Mouse (Mus musculus): ENCODE measurements around the gene Gm16506. TPM values are rescaled to one million over a fixed set of nuclear protein-coding genes. Genes with fewer than 3 reads are reported as not detected.
"Not testable (repeated sequence)": the region's sequence is repeated elsewhere in the genome, so short reads cannot be mapped to it uniquely, and the experiment has no call there.

Gene Gm16506
- total RNA-seq (2014; rRNA removed): not detected in 2 replicates
- not detected in 2 replicates for polyA plus RNA-seq (2012; rRNA removed)

- 87% methylated on average over 3 of the region's 3 CpGs for WGBS
Measured at GRCm38 (mm10) chr14:43727385-43727784, at the start of gene Gm16506. TSS of gene Gm16506 (minus strand) at chr14:43727485.

GRCm38 (mm10) chr14:43747566-43747965 is 20.3 kb upstream of the Gm16506 start, which contains the start of gene Gm6526:
TSS of gene Gm6526 (plus strand) at chr14:43747866.
- DNase-seq (ENCODE audit: extremely low read depth, low read depth, low spot score); H3K79me2 ChIP-seq (ENCODE audit: control insufficient read depth, insufficient read depth, low read length); H3K4me3 ChIP-seq (ENCODE audit: insufficient read depth, low read depth, low read length); H3K36me3 ChIP-seq (ENCODE audit: control insufficient read depth, insufficient read depth, low read length); H3K27me3 ChIP-seq (ENCODE audit: control insufficient read depth, insufficient read depth, low read length); H3K9ac ChIP-seq (ENCODE audit: low read depth, low read length); H3K4me1 ChIP-seq (ENCODE audit: control insufficient read depth, insufficient read depth, low read length); H3K27ac ChIP-seq (replicated peaks; ENCODE audit: insufficient read depth, low read depth, low read length): not testable (repeated sequence)
- WGBS: 78% methylated on average over 4 of the region's 4 CpGs

More at GRCm38 (mm10) chr14:43727385-43727784, at the start of gene Gm16506:
- H3K9ac ChIP-seq (ENCODE audit: low read depth, low read length); H3K4me1 ChIP-seq (ENCODE audit: control insufficient read depth, insufficient read depth, low read length); H3K4me3 ChIP-seq (ENCODE audit: insufficient read depth, low read depth, low read length); DNase-seq (ENCODE audit: extremely low read depth, low read depth, low spot score); H3K27me3 ChIP-seq (ENCODE audit: control insufficient read depth, insufficient read depth, low read length); H3K79me2 ChIP-seq (ENCODE audit: control insufficient read depth, insufficient read depth, low read length); H3K27ac ChIP-seq (replicated peaks; ENCODE audit: insufficient read depth, low read depth, low read length); H3K36me3 ChIP-seq (ENCODE audit: control insufficient read depth, insufficient read depth, low read length): not testable (repeated sequence)

- H3K9ac ChIP-seq (ENCODE audit: low read depth, low read length); H3K27ac ChIP-seq (replicated peaks; ENCODE audit: insufficient read depth, low read depth, low read length); H3K36me3 ChIP-seq (ENCODE audit: control insufficient read depth, insufficient read depth, low read length); H3K79me2 ChIP-seq (ENCODE audit: control insufficient read depth, insufficient read depth, low read length); DNase-seq (ENCODE audit: extremely low read depth, low read depth, low spot score); H3K4me3 ChIP-seq (ENCODE audit: insufficient read depth, low read depth, low read length); H3K4me1 ChIP-seq (ENCODE audit: control insufficient read depth, insufficient read depth, low read length); H3K27me3 ChIP-seq (ENCODE audit: control insufficient read depth, insufficient read depth, low read length): not testable (repeated sequence)
- 86% methylated on average over 4 of the region's 4 CpGs for WGBS
Measured at GRCm38 (mm10) chr14:43697621-43698020, 29.7 kb downstream of the Gm16506 start, which contains the start of gene Gm7324. TSS of gene Gm7324 (plus strand) at chr14:43697828.

GRCm38 (mm10) chr14:43677099-43677498 is 50.2 kb downstream of the Gm16506 start, which contains the start of gene Gm8165:
TSS of gene Gm8165 (minus strand) at chr14:43677199.
- H3K4me3 ChIP-seq (ENCODE audit: insufficient read depth, low read depth, low read length); H3K4me1 ChIP-seq (ENCODE audit: control insufficient read depth, insufficient read depth, low read length); H3K79me2 ChIP-seq (ENCODE audit: control insufficient read depth, insufficient read depth, low read length); H3K9ac ChIP-seq (ENCODE audit: low read depth, low read length); H3K27me3 ChIP-seq (ENCODE audit: control insufficient read depth, insufficient read depth, low read length); DNase-seq (ENCODE audit: extremely low read depth, low read depth, low spot score); H3K27ac ChIP-seq (replicated peaks; ENCODE audit: insufficient read depth, low read depth, low read length); H3K36me3 ChIP-seq (ENCODE audit: control insufficient read depth, insufficient read depth, low read length): not testable (repeated sequence)
- WGBS: 70% methylated on average over 1 of the region's 2 CpGs

Other genes starting within 250 kb of the Gm16506 start
- gene Gm5799, start 183.9 kb downstream of the Gm16506 start, total RNA-seq (2014; rRNA removed): not detected in 2 replicates
- not detected in 2 replicates for gene Gm5799, start 183.9 kb downstream of the Gm16506 start, polyA plus RNA-seq (2012; rRNA removed)
- gene Gm17654, start 148.3 kb downstream of the Gm16506 start, total RNA-seq (2014; rRNA removed): not detected in 2 replicates
- not detected in 2 replicates for gene Gm17654, start 148.3 kb downstream of the Gm16506 start, polyA plus RNA-seq (2012; rRNA removed)
- not detected in 2 replicates for gene Gm10375, start 119.5 kb downstream of the Gm16506 start, total RNA-seq (2014; rRNA removed)
- not detected in 2 replicates for gene Gm10375, start 119.5 kb downstream of the Gm16506 start, polyA plus RNA-seq (2012; rRNA removed)
- gene Gm8165, start 50.3 kb downstream of the Gm16506 start, total RNA-seq (2014; rRNA removed): not detected in 2 replicates
- gene Gm8165, start 50.3 kb downstream of the Gm16506 start, polyA plus RNA-seq (2012; rRNA removed): not detected in 2 replicates
- gene Gm7324, start 29.7 kb downstream of the Gm16506 start, total RNA-seq (2014; rRNA removed): 0.09 and 0.13 TPM in 2 replicates
- not detected in 2 replicates for gene Gm7324, start 29.7 kb downstream of the Gm16506 start, polyA plus RNA-seq (2012; rRNA removed)
- gene Gm6526, start 20.4 kb upstream of the Gm16506 start, total RNA-seq (2014; rRNA removed): not detected in 2 replicates
- not detected in 2 replicates for gene Gm6526, start 20.4 kb upstream of the Gm16506 start, polyA plus RNA-seq (2012; rRNA removed)
- gene Gm8180, start 57.3 kb upstream of the Gm16506 start, total RNA-seq (2014; rRNA removed): not detected in 2 replicates
- gene Gm8180, start 57.3 kb upstream of the Gm16506 start, polyA plus RNA-seq (2012; rRNA removed): not detected in 2 replicates
- gene Ear1, start 148.0 kb upstream of the Gm16506 start, total RNA-seq (2014; rRNA removed): not detected in 2 replicates
- gene Ear1, start 148.0 kb upstream of the Gm16506 start, polyA plus RNA-seq (2012; rRNA removed): 0.17 TPM in 1 of 2 replicates, not detected in the other
- not detected in 2 replicates for gene Ear10, start 196.1 kb upstream of the Gm16506 start, total RNA-seq (2014; rRNA removed)
- not detected in 2 replicates for gene Ear10, start 196.1 kb upstream of the Gm16506 start, polyA plus RNA-seq (2012; rRNA removed)
- gene Gm8113, start 197.9 kb upstream of the Gm16506 start, total RNA-seq (2014; rRNA removed): 0.28 and 0.34 TPM in 2 replicates
- 0.11 and 0.21 TPM in 2 replicates for gene Gm8113, start 197.9 kb upstream of the Gm16506 start, polyA plus RNA-seq (2012; rRNA removed)
- gene Ang5, start 229.6 kb upstream of the Gm16506 start, total RNA-seq (2014; rRNA removed): not detected in 2 replicates
- gene Ang5, start 229.6 kb upstream of the Gm16506 start, polyA plus RNA-seq (2012; rRNA removed): not detected in 2 replicates

Measured in liver, adult 2 months (tissue).